Mouse (Mus musculus): Measurements from ENCODE around the gene Eps8. TPM values are rescaled to one million over a fixed set of nuclear protein-coding genes. Genes with fewer than 3 reads are reported as not detected.
A peak's percentile ranks its signal among the peaks of the same experiment; 100 is the strongest.

Gene Eps8
- polyA plus RNA-seq, 1 experiment from 2014 or later, result 102 TPM

- no peaks in the 10 kb centered on the region for H3K4me1 ChIP-seq (ENCODE audit: control insufficient read depth, insufficient read depth, low read length)
- H3K36me3 ChIP-seq (ENCODE audit: control insufficient read depth, insufficient read depth, low read length), result no peaks in the 10 kb centered on the region
- ATAC-seq, result no peak
- no peak overlapping the region for H3K27ac ChIP-seq (ENCODE audit: low read length)
- H3K27me3 ChIP-seq (replicated peaks; ENCODE audit: control insufficient read depth, insufficient read depth, low read length), result no peaks in the 10 kb centered on the region
- H3K9ac ChIP-seq (ENCODE audit: low read depth, low read length), result no peak overlapping the region
- H3K4me2 ChIP-seq (ENCODE audit: low read depth, low read length), result no peak overlapping the region
- H3K4me3 ChIP-seq (ENCODE audit: low read length), result no peak overlapping the region
- no peaks in the 10 kb centered on the region for H3K9me3 ChIP-seq (ENCODE audit: control insufficient read depth, low read length)
- WGBS, result 84% methylated on average over 3 of the region's 3 CpGs
Observed at GRCm38 (mm10) chr6:137669876-137670275, 15.2 kb upstream of the Eps8 start.

- Histone ChIP-seq H3K9me3 (ENCODE audit: control insufficient read depth, low read length) (no peaks in the 10 kb centered on the region), H3K27ac (ENCODE audit: low read length) (no peak overlapping the region), H3K4me1 (ENCODE audit: control insufficient read depth, insufficient read depth, low read length) (no peaks in the 10 kb centered on the region), H3K27me3 (replicated peaks; ENCODE audit: control insufficient read depth, insufficient read depth, low read length) (no peaks in the 10 kb centered on the region), H3K4me3 (ENCODE audit: low read length) (no peak overlapping the region), H3K4me2 (ENCODE audit: low read depth, low read length) (no peak overlapping the region), H3K9ac (ENCODE audit: low read depth, low read length) (no peak overlapping the region), H3K36me3 (ENCODE audit: control insufficient read depth, insufficient read depth, low read length) (no peaks in the 10 kb centered on the region)
- WGBS, result 91% methylated on average over 1 of the region's 1 CpGs
- ATAC-seq, result no peak
Observed at GRCm38 (mm10) chr6:137669433-137669832, 14.8 kb upstream of the Eps8 start.

GRCm38 (mm10) chr6:137668331-137668730 is 13.7 kb upstream of the Eps8 start:
- WGBS, result 73% methylated on average over 3 of the region's 3 CpGs
- Histone ChIP-seq H3K4me3 (ENCODE audit: low read length) (no peak overlapping the region), H3K9ac (ENCODE audit: low read depth, low read length) (no peak overlapping the region), H3K4me1 (ENCODE audit: control insufficient read depth, insufficient read depth, low read length) (no peaks in the 10 kb centered on the region), H3K27ac (ENCODE audit: low read length) (no peak overlapping the region), H3K36me3 (ENCODE audit: control insufficient read depth, insufficient read depth, low read length) (no peaks in the 10 kb centered on the region), H3K9me3 (ENCODE audit: control insufficient read depth, low read length) (no peaks in the 10 kb centered on the region), H3K27me3 (replicated peaks; ENCODE audit: control insufficient read depth, insufficient read depth, low read length) (no peaks in the 10 kb centered on the region), H3K4me2 (ENCODE audit: low read depth, low read length) (no peak overlapping the region)
- no peak for ATAC-seq

GRCm38 (mm10) chr6:137667665-137668064 is 13.0 kb upstream of the Eps8 start:
- 67% methylated on average over 3 of the region's 3 CpGs for WGBS
- Histone ChIP-seq H3K4me1 (ENCODE audit: control insufficient read depth, insufficient read depth, low read length) (no peaks in the 10 kb centered on the region), H3K27ac (ENCODE audit: low read length) (no peak overlapping the region), H3K27me3 (replicated peaks; ENCODE audit: control insufficient read depth, insufficient read depth, low read length) (no peaks in the 10 kb centered on the region), H3K9me3 (ENCODE audit: control insufficient read depth, low read length) (no peaks in the 10 kb centered on the region), H3K4me2 (ENCODE audit: low read depth, low read length) (no peak overlapping the region), H3K36me3 (ENCODE audit: control insufficient read depth, insufficient read depth, low read length) (no peaks in the 10 kb centered on the region), H3K9ac (ENCODE audit: low read depth, low read length) (no peak overlapping the region), H3K4me3 (ENCODE audit: low read length) (no peak overlapping the region)
- ATAC-seq, result no peak

GRCm38 (mm10) chr6:137664936-137665335 is 10.3 kb upstream of the Eps8 start:
- H3K9ac ChIP-seq (ENCODE audit: low read depth, low read length), result no peak overlapping the region
- H3K27me3 ChIP-seq (replicated peaks; ENCODE audit: control insufficient read depth, insufficient read depth, low read length), result no peaks in the 10 kb centered on the region
- no peaks in the 10 kb centered on the region for H3K36me3 ChIP-seq (ENCODE audit: control insufficient read depth, insufficient read depth, low read length)
- no peaks in the 10 kb centered on the region for H3K4me1 ChIP-seq (ENCODE audit: control insufficient read depth, insufficient read depth, low read length)
- H3K4me3 ChIP-seq (ENCODE audit: low read length), result no peak overlapping the region
- no peak overlapping the region for H3K4me2 ChIP-seq (ENCODE audit: low read depth, low read length)
- WGBS, result 51% methylated on average over 3 of the region's 3 CpGs
- H3K9me3 ChIP-seq (ENCODE audit: control insufficient read depth, low read length), result no peaks in the 10 kb centered on the region
- no peak for ATAC-seq
- H3K27ac ChIP-seq (ENCODE audit: low read length), result no peak overlapping the region

GRCm38 (mm10) chr6:137661583-137662365 is 7.1 kb upstream of the Eps8 start:
- Histone ChIP-seq H3K4me2 (ENCODE audit: low read depth, low read length) (no peak overlapping the region), H3K36me3 (ENCODE audit: control insufficient read depth, insufficient read depth, low read length) (no peaks in the 10 kb centered on the region), H3K27me3 (replicated peaks; ENCODE audit: control insufficient read depth, insufficient read depth, low read length) (no peaks in the 10 kb centered on the region), H3K4me1 (ENCODE audit: control insufficient read depth, insufficient read depth, low read length) (no peaks in the 10 kb centered on the region), H3K4me3 (ENCODE audit: low read length) (no peak overlapping the region), H3K9me3 (ENCODE audit: control insufficient read depth, low read length) (no peaks in the 10 kb centered on the region), H3K9ac (ENCODE audit: low read depth, low read length) (no peak overlapping the region), H3K27ac (ENCODE audit: low read length) (no peak overlapping the region)
- 92% methylated on average over 23 of the region's 23 CpGs for WGBS
- no peak for ATAC-seq

- 77% methylated on average over 12 of the region's 12 CpGs for WGBS
Observed at GRCm38 (mm10) chr6:137658426-137659088, 3.9 kb upstream of the Eps8 start.

GRCm38 (mm10) chr6:137657203-137657602 is 2.5 kb upstream of the Eps8 start:
- Histone ChIP-seq H3K27ac (ENCODE audit: low read length) (no peak overlapping the region), H3K9ac (ENCODE audit: low read depth, low read length) (no peak overlapping the region), H3K4me2 (ENCODE audit: low read depth, low read length) (no peak overlapping the region), H3K9me3 (ENCODE audit: control insufficient read depth, low read length) (no peaks in the 10 kb centered on the region), H3K4me3 (ENCODE audit: low read length) (no peak overlapping the region), H3K27me3 (replicated peaks; ENCODE audit: control insufficient read depth, insufficient read depth, low read length) (no peaks in the 10 kb centered on the region), H3K36me3 (ENCODE audit: control insufficient read depth, insufficient read depth, low read length) (no peaks in the 10 kb centered on the region), H3K4me1 (ENCODE audit: control insufficient read depth, insufficient read depth, low read length) (no peaks in the 10 kb centered on the region)
- ATAC-seq, result no peak
- 80% methylated on average over 6 of the region's 6 CpGs for WGBS

More at GRCm38 (mm10) chr6:137658426-137659088, 3.9 kb upstream of the Eps8 start:
- H3K27me3 ChIP-seq (replicated peaks; ENCODE audit: control insufficient read depth, insufficient read depth, low read length), result no peaks in the 10 kb centered on the region
- no peak overlapping the region for H3K9ac ChIP-seq (ENCODE audit: low read depth, low read length)
- no peak overlapping the region for H3K27ac ChIP-seq (ENCODE audit: low read length)
- no peak for ATAC-seq
- H3K4me1 ChIP-seq (ENCODE audit: control insufficient read depth, insufficient read depth, low read length), result no peaks in the 10 kb centered on the region
- H3K4me3 ChIP-seq (ENCODE audit: low read length), result no peak overlapping the region
- H3K4me2 ChIP-seq (ENCODE audit: low read depth, low read length), result no peak overlapping the region
- H3K36me3 ChIP-seq (ENCODE audit: control insufficient read depth, insufficient read depth, low read length), result no peaks in the 10 kb centered on the region
- no peaks in the 10 kb centered on the region for H3K9me3 ChIP-seq (ENCODE audit: control insufficient read depth, low read length)

- 19% methylated on average over 4 of the region's 7 CpGs for WGBS
- peaks cover 8% of the 10 kb centered on the region for H3K4me1 ChIP-seq (ENCODE audit: control insufficient read depth, insufficient read depth, low read length)
- H3K36me3 ChIP-seq (ENCODE audit: control insufficient read depth, insufficient read depth, low read length), result no peaks in the 10 kb centered on the region
- peak overlapping the region; percentile 95 for H3K4me2 ChIP-seq (ENCODE audit: low read depth, low read length)
- no peak; the same call in 1 of the 2 replicates for ATAC-seq
- no peak overlapping the region for H3K27ac ChIP-seq (ENCODE audit: low read length)
- H3K4me3 ChIP-seq (ENCODE audit: low read length), result peak overlapping the region; percentile 90
- no peaks in the 10 kb centered on the region for H3K9me3 ChIP-seq (ENCODE audit: control insufficient read depth, low read length)
- H3K9ac ChIP-seq (ENCODE audit: low read depth, low read length), result peak overlapping the region; percentile 92
- H3K27me3 ChIP-seq (replicated peaks; ENCODE audit: control insufficient read depth, insufficient read depth, low read length), result no peaks in the 10 kb centered on the region
Observed at GRCm38 (mm10) chr6:137649528-137649927, 5.1 kb downstream of the Eps8 start.

Measured in intestine, embryonic 16.5 days (tissue).